Mouse (Mus musculus) Patski (cell line): ENCODE data around the gene Pank2. TPM values are rescaled to one million over a fixed set of nuclear protein-coding genes. Genes with fewer than 3 reads are reported as not detected.
"Not testable (repeated sequence)": the region's sequence is repeated elsewhere in the genome, so short reads cannot be mapped to it uniquely, and the experiment has no call there.

ENCODE experiments used
- ATAC-seq: fragments of 100-300 bp; one replicate; pipeline ENCODE4 v1.8.0; 2021
- CTCF ChIA-PET: fragments of 350-600 bp; sonication (Branson Sonifier 250); formaldehyde crosslinking; loops from one replicate; lab custom pipeline; 2022; ENCODE audit warnings: inconsistent platforms; lab: Charles Lee
- POLR2A ChIA-PET: fragments of 350-600 bp; sonication (Branson Sonifier 250); formaldehyde crosslinking; loops from one replicate; lab custom pipeline; 2022; ENCODE audit warnings: antibody characterized with exemption, inconsistent platforms; lab: Charles Lee
- DNase-seq: peaks from one replicate; pipeline ENCODE4 v3.0.0-alpha.2; 2011; ENCODE audit warnings: low read depth, low spot score
- H3K27me3 ChIP-seq: fragments of 371-371 bp; one replicate; pipeline ENCODE4 v1.5.1; 2021
- CTCF ChIP-seq: fragments of 100-300 bp; IDR thresholded peaks from one replicate; pipeline ENCODE4 v1.5.1; 2021
- in situ Hi-C: fragments of 300-500 bp; cut with MboI; formaldehyde crosslinking; loops from 3 replicates; pipeline ENCODE4 v1.11.1; 2018; ENCODE audit warnings: low pct_unique_long_range_greater_than_20kb, mixed read lengths
- polyA plus RNA-seq: library from polyadenylated mRNA; unstranded; gene quantifications from one replicate; pipeline ENCODE4 v1.2.3, GENCODE M21; 2021

Gene Pank2
- polyA plus RNA-seq, 1 experiment from 2014 or later: 42.8 TPM

- ChIA-PET CTCF (no interaction called here), POLR2A (no interaction called here)
- ATAC-seq (no peak), DNase-seq (no peak)
- in situ Hi-C loops: no loop called here
- TF ChIP-seq CTCF: no peak
- no peaks in the 10 kb centered on the region for H3K27me3 ChIP-seq
These were observed 53.9 kb downstream of the Pank2 start for GRCm38 (mm10) chr2:131316167-131316566.

GRCm38 (mm10) chr2:131319401-131319800 is 57.1 kb downstream of the Pank2 start:
- ChIA-PET POLR2A (no interaction called here), CTCF (interaction anchor here (1.4 kb wide), 1 partner anchor 19 kb away, joined by 4 read pairs; no protein-coding TSS in a partner anchor)
- H3K27me3 ChIP-seq: no peaks in the 10 kb centered on the region
- TF ChIP-seq CTCF: no peak
- DNase-seq: no peak
- in situ Hi-C loops: no loop called here
- ATAC-seq: no peak

GRCm38 (mm10) chr2:131321192-131321591 is 58.9 kb downstream of the Pank2 start:
- CTCF ChIA-PET, H3K27me3 ChIP-seq, in situ Hi-C loops, POLR2A ChIA-PET: not testable (repeated sequence)
- peak; percentile 22 for DNase-seq
- ATAC-seq: peak; percentile 35

GRCm38 (mm10) chr2:131323675-131324074 is 61.4 kb downstream of the Pank2 start:
- TF ChIP-seq CTCF: no peak
- POLR2A ChIA-PET: interaction anchor here (0.5 to 0.7 kb wide), 2 partner anchors 69 to 100 kb away, joined by 3 read pairs; no protein-coding TSS in a partner anchor
- in situ Hi-C loops: no loop called here
- H3K27me3 ChIP-seq: no peaks in the 10 kb centered on the region
- no peak for ATAC-seq
- DNase-seq: no peak
- CTCF ChIA-PET: interaction anchor here (1.6 kb wide), 1 partner anchor 13 kb away, joined by 5 read pairs; no protein-coding TSS in a partner anchor

GRCm38 (mm10) chr2:131326044-131326443 is 63.7 kb downstream of the Pank2 start:
- ATAC-seq: no peak

GRCm38 (mm10) chr2:131328981-131329380 is 66.7 kb downstream of the Pank2 start:
- ATAC-seq: no peak
- DNase-seq: no peak
- in situ Hi-C loops: no loop called here
- no peaks in the 10 kb centered on the region for H3K27me3 ChIP-seq
- TF ChIP-seq CTCF: no peak
- ChIA-PET CTCF (interaction anchor here (1.0 kb wide), 1 partner anchor 11 kb away, joined by 3 read pairs; no protein-coding TSS in a partner anchor), POLR2A (interaction anchor here (0.6 kb wide), 1 partner anchor 89 kb away, joined by 3 read pairs; no protein-coding TSS in a partner anchor)

More at GRCm38 (mm10) chr2:131326044-131326443, 63.7 kb downstream of the Pank2 start:
- no peaks in the 10 kb centered on the region for H3K27me3 ChIP-seq
- TF ChIP-seq CTCF: no peak
- in situ Hi-C loops: no loop called here
- ChIA-PET CTCF (interaction anchor here (1.9 kb wide), 1 partner anchor 91 kb away, joined by 5 read pairs; no protein-coding TSS in a partner anchor), POLR2A (no interaction called here)
- DNase-seq: no peak

GRCm38 (mm10) chr2:131330548-131330947 is 68.3 kb downstream of the Pank2 start:
- ChIA-PET CTCF (no interaction called here), POLR2A (no interaction called here)
- DNase-seq (no peak), ATAC-seq (no peak)
- TF ChIP-seq CTCF: no peak
- in situ Hi-C loops: no loop called here
- H3K27me3 ChIP-seq: no peaks in the 10 kb centered on the region

GRCm38 (mm10) chr2:131337602-131338001 is 75.3 kb downstream of the Pank2 start:
- in situ Hi-C loops: no loop called here
- ATAC-seq (no peak), DNase-seq (no peak)
- TF ChIP-seq CTCF: no peak
- ChIA-PET CTCF (interaction anchor here (1.5 to 2.2 kb wide), 2 partner anchors 14 to 18 kb away, joined by 4 to 5 read pairs; no protein-coding TSS in a partner anchor), POLR2A (interaction anchor here (0.6 kb wide), 1 partner anchor 20 kb away, joined by 7 read pairs; no protein-coding TSS in a partner anchor)
- no peaks in the 10 kb centered on the region for H3K27me3 ChIP-seq

- no peak for TF ChIP-seq CTCF
- ATAC-seq: no peak
- ChIA-PET POLR2A (no interaction called here), CTCF (no interaction called here)
- no peaks in the 10 kb centered on the region for H3K27me3 ChIP-seq
- DNase-seq: no peak
- in situ Hi-C loops: no loop called here
These were observed 82.2 kb downstream of the Pank2 start for GRCm38 (mm10) chr2:131344449-131344848.

- no peak for DNase-seq
- no peak for ATAC-seq
- POLR2A ChIA-PET: interaction anchor here (0.6 kb wide), 1 partner anchor 95 kb away, joined by 3 read pairs; no protein-coding TSS in a partner anchor
- H3K27me3 ChIP-seq: no peaks in the 10 kb centered on the region
- TF ChIP-seq CTCF: no peak
- CTCF ChIA-PET: interaction anchor here (1.6 kb wide), 1 partner anchor 18 kb away, joined by 4 read pairs; no protein-coding TSS in a partner anchor
- in situ Hi-C loops: no loop called here
These were observed 83.3 kb downstream of the Pank2 start for GRCm38 (mm10) chr2:131345556-131345955.

Other genes with a start within 250 kb of the Pank2 start
- 4.6 TPM for gene Gfra4, start 219.4 kb upstream of the Pank2 start, polyA plus RNA-seq
- gene Adam33, start 198.7 kb upstream of the Pank2 start, polyA plus RNA-seq: 0.63 TPM
- 0.49 TPM for gene Siglec1, start 175.7 kb upstream of the Pank2 start, polyA plus RNA-seq
- 1.4 TPM for gene Hspa12b, start 135.2 kb upstream of the Pank2 start, polyA plus RNA-seq
- not detected for gene Gm11037, start 129.0 kb upstream of the Pank2 start, polyA plus RNA-seq
- 86.3 TPM for gene 1700037H04Rik, start 102.4 kb upstream of the Pank2 start, polyA plus RNA-seq
- gene Cenpb, start 82.4 kb upstream of the Pank2 start, polyA plus RNA-seq: 84.4 TPM
- 23.5 TPM for gene Cdc25b, start 75.5 kb upstream of the Pank2 start, polyA plus RNA-seq
- 9.4 TPM for gene Spef1, start 75.2 kb upstream of the Pank2 start, polyA plus RNA-seq
- 24.7 TPM for gene Ap5s1, start 55.4 kb upstream of the Pank2 start, polyA plus RNA-seq
- 54.5 TPM for gene Mavs, start 28.4 kb upstream of the Pank2 start, polyA plus RNA-seq
- 11.5 TPM for gene Rnf24, start 90.4 kb downstream of the Pank2 start, polyA plus RNA-seq
- gene Smox, start 229.0 kb downstream of the Pank2 start, polyA plus RNA-seq: 47.9 TPM